Mouse (Mus musculus): ENCODE results near the gene March9.

March9 gene

GRCm38 (mm10) chr10:127059968-127060916, at the start of gene March9:
TSS of gene March9 (minus strand) at chr10:127060184.
- DNase-seq (ENCODE audit: low spot score in 2 of 2), result peak; percentile 79 to 83

DNA sequence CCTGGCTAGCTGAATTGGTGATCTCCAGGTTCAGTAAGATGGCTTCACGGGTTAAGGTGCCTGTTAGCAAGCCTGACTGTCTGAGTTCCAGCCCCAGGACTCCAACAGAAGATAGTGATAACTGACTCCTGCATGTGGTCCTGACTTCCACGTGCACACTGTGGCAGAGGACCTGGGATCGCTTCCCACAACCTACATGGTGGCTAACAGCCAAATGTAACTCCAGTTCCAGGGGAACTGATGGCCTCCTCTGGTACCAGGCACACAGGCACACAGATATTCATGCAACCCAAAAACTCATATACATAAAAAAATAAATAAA, 48.2 kb upstream of the March9 start:
- DNase-seq (ENCODE audit: low spot score in 2 of 2), result no peak

DNA sequence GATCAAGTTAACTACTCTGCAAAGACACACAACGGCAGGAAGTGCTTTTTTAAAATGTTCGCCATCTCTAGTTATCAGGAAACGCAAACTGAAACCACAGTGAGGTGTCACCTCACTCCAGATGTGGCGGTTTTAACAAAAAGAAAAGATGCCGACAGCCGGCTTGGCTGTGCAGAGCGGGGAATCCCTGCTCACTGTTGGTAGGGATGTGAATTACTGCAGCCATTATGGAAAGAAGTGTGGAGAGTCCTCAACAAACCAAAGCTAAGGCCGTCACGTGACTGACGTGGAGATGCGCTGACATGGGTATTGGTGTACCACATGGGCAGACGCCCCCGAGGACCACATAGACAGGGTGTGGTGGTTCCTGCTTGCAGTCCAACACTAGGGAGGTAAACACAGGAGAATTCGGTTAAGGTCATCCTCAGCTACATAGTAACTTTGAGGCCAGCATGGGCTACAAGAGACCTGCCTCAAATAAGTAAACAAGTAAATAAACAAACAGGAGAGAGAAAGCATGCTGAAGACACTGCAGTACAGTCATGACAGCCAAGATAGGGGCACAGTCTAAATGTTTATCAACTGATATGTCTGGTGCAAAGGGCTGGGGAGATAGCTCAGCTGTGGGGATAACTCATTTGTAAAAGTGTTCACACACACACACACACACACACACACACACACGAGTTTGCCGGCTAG, 47.7 kb upstream of the March9 start:
- DNase-seq (ENCODE audit: low spot score in 2 of 2), result no peak

DNA sequence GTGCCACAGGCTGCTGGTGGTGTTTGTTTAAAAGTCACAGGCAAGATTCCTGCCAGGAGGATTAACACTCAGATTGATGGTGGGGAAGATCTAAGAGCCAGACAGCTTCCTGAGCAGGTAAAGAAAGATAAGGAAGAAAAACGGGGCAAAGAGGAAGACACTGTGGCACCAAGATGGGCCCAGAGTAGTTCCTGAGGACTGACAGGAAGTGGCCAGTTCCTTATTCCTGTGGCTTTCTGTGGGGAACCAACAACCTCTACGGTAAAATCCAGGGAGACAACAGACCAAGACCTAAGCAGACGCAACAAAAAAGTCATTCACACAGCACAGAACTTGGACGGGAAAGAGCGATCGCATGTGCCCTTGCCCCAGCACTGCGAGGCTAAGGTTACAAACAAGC, 43.6 kb upstream of the March9 start:
- no peak for DNase-seq (ENCODE audit: low spot score in 2 of 2)

DNA sequence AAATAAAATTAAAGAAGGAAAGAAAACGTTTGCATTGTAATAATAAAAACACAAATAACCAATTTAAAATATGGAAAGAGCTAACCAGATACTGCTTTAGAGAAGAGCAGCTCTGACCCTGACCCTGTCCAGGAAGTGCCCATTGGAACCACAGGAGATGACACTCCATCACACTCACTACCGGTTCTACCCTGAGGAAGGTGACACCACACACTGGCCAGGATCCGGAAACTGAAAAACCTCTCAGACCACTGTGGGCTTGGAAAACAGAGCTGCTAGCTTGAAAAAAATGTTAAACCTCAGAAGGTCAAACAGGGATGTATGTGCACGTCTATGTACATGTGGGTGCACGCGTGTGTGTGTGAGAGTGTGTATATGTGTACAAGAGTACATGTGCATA, 41.2 kb upstream of the March9 start:
- no peak for DNase-seq (ENCODE audit: low spot score in 2 of 2)

GRCm38 (mm10) chr10:127100414-127100813, 40.4 kb upstream of the March9 start:
- no peak for DNase-seq (ENCODE audit: low spot score in 2 of 2)

GRCm38 (mm10) chr10:127099868-127100267, 39.9 kb upstream of the March9 start:
- no peak for DNase-seq (ENCODE audit: low spot score in 2 of 2)

DNA sequence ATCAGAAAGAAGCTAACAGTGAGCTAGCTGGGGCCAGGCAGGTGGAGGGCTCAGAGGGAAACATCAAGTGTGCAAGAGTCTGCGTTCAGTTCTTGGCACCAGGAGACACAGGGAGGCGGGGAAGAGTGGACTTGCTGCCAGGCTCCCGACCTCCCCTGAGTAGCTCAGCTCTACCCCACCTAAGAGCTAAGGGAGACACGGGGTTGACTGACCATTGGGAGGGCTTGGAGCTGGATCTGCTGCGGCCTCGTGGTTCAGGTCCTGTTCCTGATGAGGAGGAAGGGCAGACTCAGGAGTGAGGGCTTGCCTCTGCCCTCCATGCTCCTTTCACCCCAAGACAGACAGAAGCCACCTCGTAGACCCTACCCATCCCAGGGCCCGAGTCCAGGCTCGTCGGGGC, 39.2 kb upstream of the March9 start:
- no peak for DNase-seq (ENCODE audit: low spot score in 2 of 2)

- DNase-seq (ENCODE audit: low spot score in 2 of 2), result no peak
These were observed 38.5 kb upstream of the March9 start for GRCm38 (mm10) chr10:127098514-127098913.

GRCm38 (mm10) chr10:127094382-127094802, 34.4 kb upstream of the March9 start:
- DNase-seq (ENCODE audit: low spot score in 2 of 2), result no peak

DNA sequence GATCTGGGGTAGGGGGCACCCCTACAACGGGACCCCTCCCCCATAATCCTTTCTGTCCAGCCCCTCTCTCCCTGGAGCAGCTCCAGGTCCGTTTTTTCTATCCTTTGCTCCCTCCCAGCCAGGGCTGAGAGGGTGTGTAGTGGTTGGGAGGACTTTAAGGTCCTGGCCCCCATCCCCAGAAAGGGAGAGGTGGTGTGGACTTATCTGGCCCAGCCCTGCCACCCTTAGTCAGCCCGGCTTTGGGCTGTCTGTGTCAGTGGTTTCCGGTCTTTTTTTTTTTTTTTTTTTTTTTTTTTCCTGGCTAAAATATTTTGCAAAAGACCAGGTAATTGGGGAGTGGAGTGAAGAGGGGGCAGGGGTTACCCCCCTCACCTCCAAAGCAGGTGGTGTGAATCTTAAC, 32.8 kb upstream of the March9 start:
- no peak for DNase-seq (ENCODE audit: low spot score in 2 of 2)

DNA sequence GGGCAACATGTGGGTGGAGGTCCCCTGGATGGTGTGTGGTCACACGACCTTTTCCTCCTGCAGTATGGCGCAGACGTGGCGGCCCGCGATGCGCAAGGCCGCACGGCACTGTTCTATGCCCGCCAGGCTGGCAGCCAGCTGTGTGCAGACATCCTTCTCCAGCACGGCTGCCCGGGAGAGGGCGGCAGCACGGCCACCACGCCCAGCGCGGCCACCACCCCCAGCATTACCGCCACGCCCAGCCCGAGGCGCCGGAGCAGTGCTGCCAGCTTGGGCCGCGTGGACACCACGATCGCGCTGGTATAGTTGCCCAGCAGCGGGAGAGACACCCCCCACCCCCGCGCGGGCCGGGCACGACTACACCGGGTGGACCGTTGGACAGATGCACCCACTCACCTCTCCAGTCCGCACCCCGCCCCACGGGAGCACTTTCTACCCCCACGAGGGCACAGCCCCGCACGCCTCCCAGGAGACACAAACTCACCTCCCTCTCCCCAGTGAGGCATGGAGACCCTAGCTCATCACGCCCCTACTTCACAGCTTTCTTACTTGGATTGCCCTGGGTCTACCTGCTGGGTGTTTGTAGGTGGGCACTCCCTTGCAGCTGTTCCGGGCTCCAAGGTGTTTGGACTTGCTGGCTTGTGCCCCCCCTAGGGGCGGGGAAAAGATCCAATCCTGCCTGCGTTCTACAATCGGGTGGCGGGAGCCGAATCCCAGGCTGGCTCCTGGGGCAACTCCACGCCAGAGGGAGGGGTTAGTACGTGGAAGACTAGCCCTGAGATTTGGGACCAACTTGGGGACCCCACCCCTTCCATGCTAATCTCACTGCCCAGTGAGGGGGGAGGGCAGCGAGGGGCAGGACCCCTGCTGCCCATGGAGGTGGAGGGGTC, 31.8 kb upstream of the March9 start:
- no peak for DNase-seq (ENCODE audit: low spot score in 2 of 2)

DNA sequence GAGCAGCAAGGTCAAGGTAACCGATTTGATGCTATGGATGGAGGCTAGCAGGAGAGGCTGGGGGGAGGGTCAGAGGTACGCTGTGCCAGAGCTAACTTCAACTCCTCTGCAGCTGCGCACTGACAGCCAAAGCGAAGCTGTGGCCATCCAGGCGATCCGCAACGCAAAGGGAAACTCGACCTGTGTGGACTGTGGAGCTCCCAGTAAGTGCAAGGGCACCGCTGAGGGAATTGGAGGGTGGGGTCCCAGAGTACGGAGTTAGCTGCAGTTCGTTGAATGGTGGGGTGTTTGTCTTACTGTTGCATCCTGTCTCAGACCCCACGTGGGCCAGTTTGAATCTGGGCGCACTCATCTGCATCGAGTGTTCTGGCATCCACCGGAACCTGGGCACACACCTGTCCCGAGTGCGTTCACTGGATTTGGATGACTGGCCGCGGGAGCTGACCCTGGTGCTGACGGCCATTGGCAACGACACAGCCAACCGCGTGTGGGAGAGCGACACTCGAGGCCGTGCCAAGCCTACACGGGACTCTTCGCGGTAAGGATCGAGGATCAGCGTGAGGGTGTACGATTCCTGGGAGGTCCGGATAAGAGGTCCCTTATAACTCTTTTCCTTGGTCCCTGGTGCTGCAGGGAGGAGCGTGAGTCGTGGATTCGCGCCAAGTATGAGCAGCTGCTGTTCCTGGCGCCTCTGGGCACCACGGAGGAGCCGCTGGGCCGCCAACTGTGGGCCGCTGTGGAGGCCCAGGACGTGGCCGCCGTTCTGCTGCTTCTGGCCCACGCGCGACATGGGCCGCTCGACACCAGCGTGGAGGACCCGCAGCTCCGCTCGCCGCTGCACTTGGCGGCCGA, 30.8 kb upstream of the March9 start:
- no peak for DNase-seq (ENCODE audit: low spot score in 2 of 2)

GRCm38 (mm10) chr10:127085633-127086032, 25.6 kb upstream of the March9 start:
- DNase-seq (ENCODE audit: low spot score in 2 of 2), result no peak

GRCm38 (mm10) chr10:127085052-127085451, 25.1 kb upstream of the March9 start:
- no peak for DNase-seq (ENCODE audit: low spot score in 2 of 2)

DNA sequence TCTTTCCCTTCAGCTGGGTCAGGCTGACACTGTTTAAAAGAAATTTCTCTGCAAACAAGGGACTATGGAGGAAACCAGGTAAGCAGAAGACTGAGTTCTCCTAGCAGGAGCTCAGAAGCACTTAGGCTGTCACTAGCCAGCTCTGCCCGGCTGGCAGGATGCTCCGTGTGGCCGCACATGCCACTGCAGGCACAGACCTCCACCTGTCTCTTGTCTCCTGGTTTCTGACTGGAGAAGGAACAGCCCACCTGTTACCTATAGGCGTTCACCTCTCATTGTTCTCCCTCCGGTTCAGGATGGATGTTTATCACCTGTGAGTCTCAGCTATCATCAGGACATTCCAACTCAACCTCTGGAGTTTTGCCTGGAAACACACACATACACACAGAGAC, 23.9 kb upstream of the March9 start:
- no peak for DNase-seq (ENCODE audit: low spot score in 2 of 2)

DNA sequence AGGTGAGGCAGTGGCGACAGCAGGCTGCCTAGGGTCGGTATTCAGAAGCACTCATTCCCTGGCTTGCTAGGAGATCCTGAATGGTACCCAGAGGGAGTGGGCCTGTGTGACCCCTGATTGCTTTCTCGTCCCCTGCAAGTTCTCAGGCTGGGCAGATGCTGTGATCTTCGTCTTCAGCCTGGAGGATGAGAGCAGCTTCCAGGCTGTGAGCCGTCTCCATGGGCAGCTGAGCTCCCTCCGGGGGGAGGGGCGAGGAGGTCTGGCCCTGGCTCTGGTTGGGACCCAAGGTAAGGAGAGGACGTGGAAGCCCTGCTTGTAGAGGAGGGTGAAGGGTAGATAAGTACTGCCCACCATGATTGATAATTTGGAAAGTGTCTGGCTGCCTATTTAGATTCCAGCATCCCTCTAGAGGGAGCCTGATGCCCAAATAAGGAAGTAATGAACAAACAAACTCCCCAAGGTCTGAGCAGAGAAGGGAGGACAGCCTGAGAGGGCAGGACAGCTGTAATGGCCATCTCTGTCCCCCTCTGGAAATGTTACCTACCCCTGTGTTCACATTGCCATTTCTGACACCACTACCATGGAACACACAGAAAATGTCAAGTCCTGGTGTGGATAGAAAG, 23.4 kb upstream of the March9 start:
- no peak for DNase-seq (ENCODE audit: low spot score in 2 of 2)

- DNase-seq (ENCODE audit: low spot score in 2 of 2), result no peak
These were observed 22.1 kb upstream of the March9 start for GRCm38 (mm10) chr10:127081996-127082620.

DNA sequence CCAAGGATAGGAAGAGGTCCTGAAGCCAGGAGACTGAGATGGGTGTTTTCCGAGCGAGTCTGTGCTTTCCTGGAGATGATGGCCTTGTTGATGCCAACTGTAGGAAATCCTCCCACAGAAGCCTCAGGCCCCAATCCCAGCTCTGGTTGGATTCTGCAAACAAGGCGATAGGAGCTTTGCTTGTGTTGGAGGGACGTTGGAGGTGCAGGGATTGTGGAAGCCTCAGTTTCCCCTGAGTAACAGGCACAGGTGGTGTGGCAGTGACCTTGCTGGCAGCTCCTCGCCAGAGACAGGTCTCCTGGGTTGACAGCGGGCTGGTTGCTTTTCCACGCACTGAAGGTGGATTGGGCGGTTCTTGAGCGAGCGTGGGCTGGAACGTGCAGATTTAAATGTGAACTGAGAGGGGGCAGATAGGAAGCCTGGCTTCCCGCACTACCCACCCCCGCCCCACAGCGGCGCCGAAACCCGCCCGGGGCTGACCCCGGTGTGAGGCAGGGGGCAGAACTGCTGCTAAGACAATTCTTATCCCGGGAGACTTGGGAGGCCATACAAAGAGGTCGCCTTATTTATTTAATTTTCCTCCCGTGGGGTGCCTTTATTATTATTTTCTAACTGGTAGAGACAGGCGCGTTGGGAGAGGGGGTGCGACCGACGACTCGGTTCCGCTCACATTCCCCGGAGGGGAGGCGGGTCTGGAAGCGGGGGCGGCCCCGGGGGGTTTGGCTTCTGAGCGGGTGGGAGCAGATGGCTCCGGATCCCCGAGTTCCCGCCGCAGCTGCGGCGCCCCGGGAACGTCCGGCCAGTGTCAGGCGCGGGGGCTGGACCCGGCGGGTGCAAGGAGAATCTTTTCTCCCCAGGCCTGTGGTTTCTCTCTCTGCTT, 21.2 kb upstream of the March9 start:
- DNase-seq (ENCODE audit: low spot score in 2 of 2), result no peak

All from spleen, postnatal 36 days (tissue).